Mouse (Mus musculus) NIH3T3 (cell line): Measurements from ENCODE around the gene Agap1.

Source experiments
- DNase-seq: peaks from one replicate; pipeline ENCODE4 v3.0.0-alpha.2; 2012; ENCODE audit warnings: low read depth

Gene Agap1

GRCm38 (mm10) chr1:89666154-89666553 lies 211.5 kb downstream of the Agap1 start:
- DNase-seq: no peak

GRCm38 (mm10) chr1:89667387-89667786 lies 212.8 kb downstream of the Agap1 start:
- DNase-seq: peak; percentile 34

GRCm38 (mm10) chr1:89668635-89669034 lies 214.0 kb downstream of the Agap1 start:
- DNase-seq: no peak

GRCm38 (mm10) chr1:89671110-89671787 lies 216.6 kb downstream of the Agap1 start:
- DNase-seq: no peak

- DNase-seq: no peak
These were observed 218.5 kb downstream of the Agap1 start for GRCm38 (mm10) chr1:89673071-89673470.

- DNase-seq: peak; percentile 26
These were observed 219.1 kb downstream of the Agap1 start for GRCm38 (mm10) chr1:89673686-89674085.

- DNase-seq: no peak
These were observed 220.1 kb downstream of the Agap1 start for GRCm38 (mm10) chr1:89674681-89675080.

GRCm38 (mm10) chr1:89676411-89676810 lies 221.8 kb downstream of the Agap1 start:
- DNase-seq: peak; percentile 65

GRCm38 (mm10) chr1:89680673-89681072 lies 226.1 kb downstream of the Agap1 start:
- no peak for DNase-seq

GRCm38 (mm10) chr1:89688914-89689313 lies 234.3 kb downstream of the Agap1 start:
- DNase-seq: peak; percentile 43

- DNase-seq: no peak
These were observed 235.1 kb downstream of the Agap1 start for GRCm38 (mm10) chr1:89689544-89690212.

GRCm38 (mm10) chr1:89691096-89691495 lies 236.5 kb downstream of the Agap1 start:
- DNase-seq: no peak

GRCm38 (mm10) chr1:89692420-89692819 lies 237.8 kb downstream of the Agap1 start:
- DNase-seq: no peak

GRCm38 (mm10) chr1:89694916-89695315 lies 240.3 kb downstream of the Agap1 start:
- no peak for DNase-seq

- peak; percentile 17 for DNase-seq
These were observed 242.6 kb downstream of the Agap1 start for GRCm38 (mm10) chr1:89697241-89697640.

- DNase-seq: no peak
These were observed 245.6 kb downstream of the Agap1 start for GRCm38 (mm10) chr1:89700166-89700565.

- no peak for DNase-seq
These were observed 246.6 kb downstream of the Agap1 start for GRCm38 (mm10) chr1:89701162-89701730.

- no peak for DNase-seq
These were observed 248.7 kb downstream of the Agap1 start for GRCm38 (mm10) chr1:89703294-89703693.

GRCm38 (mm10) chr1:89705670-89706069 lies 251.1 kb downstream of the Agap1 start:
- no peak for DNase-seq

- no peak for DNase-seq
These were observed 252.3 kb downstream of the Agap1 start for GRCm38 (mm10) chr1:89706862-89707261.

GRCm38 (mm10) chr1:89707756-89708480 lies 253.3 kb downstream of the Agap1 start:
- no peak for DNase-seq

GRCm38 (mm10) chr1:89709824-89710223 lies 255.2 kb downstream of the Agap1 start:
- no peak for DNase-seq

- DNase-seq: no peak
These were observed 259.1 kb downstream of the Agap1 start for GRCm38 (mm10) chr1:89713681-89714080.
